Mouse (Mus musculus) layer of hippocampus, postnatal 25 days (tissue): Measurements from ENCODE around the gene Ces2a. TPM values are rescaled to one million over a fixed set of nuclear protein-coding genes. Genes with fewer than 3 reads are reported as not detected.
A peak's percentile ranks its signal among the peaks of the same experiment; 100 is the strongest.

Source experiments
- DNase-seq, 2 experiments: peaks; one replicate each; pipeline ENCODE4 v3.0.0; 2022; ENCODE audit warnings: mixed read lengths in 2 of 2, low spot score in 1 of 2; ENCODE audit errors: extremely low spot score in 1 of 2
- total RNA-seq, 2 experiments: library from RNA; stranded (reverse); gene quantifications; 2 replicates each; pipeline ENCODE4 v1.2.3; 2021

The Ces2a gene
- not detected for total RNA-seq

- no peak for DNase-seq
These were observed at the start of gene Ces2a for GRCm38 (mm10) chr8:104733753-104734152. Gene Ces2a (plus strand): TSS chr8:104734003.

- no peak for DNase-seq
These were observed 45.4 kb upstream of the Ces2a start for GRCm38 (mm10) chr8:104688433-104688832.

- no peak for DNase-seq
These were observed 35.2 kb upstream of the Ces2a start for GRCm38 (mm10) chr8:104698556-104698955.

- no peak for DNase-seq
These were observed 31.9 kb upstream of the Ces2a start for GRCm38 (mm10) chr8:104701900-104702299.

- DNase-seq: no peak
These were observed 12.6 kb upstream of the Ces2a start for GRCm38 (mm10) chr8:104721166-104721565.

- DNase-seq: no peak
These were observed 2.4 kb upstream of the Ces2a start for GRCm38 (mm10) chr8:104731451-104731850.

- no peak for DNase-seq
These were observed 1.8 kb upstream of the Ces2a start for GRCm38 (mm10) chr8:104731969-104732368.

- DNase-seq: no peak
These were observed 8.2 kb downstream of the Ces2a start for GRCm38 (mm10) chr8:104742039-104742438.

GRCm38 (mm10) chr8:104743410-104743809 is 9.6 kb downstream of the Ces2a start:
- no peak for DNase-seq

GRCm38 (mm10) chr8:104752818-104753217 is 19.0 kb downstream of the Ces2a start:
- no peak for DNase-seq

GRCm38 (mm10) chr8:104757621-104758020 is 23.8 kb downstream of the Ces2a start:
- DNase-seq: no peak

- DNase-seq: peak in 1 of 2 experiments; percentile 8
These were observed 24.4 kb downstream of the Ces2a start for GRCm38 (mm10) chr8:104758209-104758608.

- no peak for DNase-seq
These were observed 27.3 kb downstream of the Ces2a start for GRCm38 (mm10) chr8:104761126-104761525.

GRCm38 (mm10) chr8:104766485-104766884 is 32.7 kb downstream of the Ces2a start:
- DNase-seq: no peak

GRCm38 (mm10) chr8:104770365-104770764 is 36.6 kb downstream of the Ces2a start:
- DNase-seq: no peak

- DNase-seq: no peak
These were observed 53.2 kb downstream of the Ces2a start for GRCm38 (mm10) chr8:104787049-104787448.

GRCm38 (mm10) chr8:104788929-104789328 is 55.1 kb downstream of the Ces2a start:
- DNase-seq: no peak

- DNase-seq: no peak
These were observed 56.3 kb downstream of the Ces2a start for GRCm38 (mm10) chr8:104789886-104790680.
